Mouse (Mus musculus): ENCODE measurements around the gene Hist1h2ai.

- TF ChIP-seq EP300 (IDR thresholded peaks at IDR 0.05; ENCODE audit: insufficient read depth, low read depth, low read length) (no peak), CTCF (IDR thresholded peaks at IDR 0.05) (no peak), POLR2A (IDR thresholded peaks at IDR 0.05; ENCODE audit: insufficient read depth, low read depth, low read length) (no peak)
These were observed 39.5 kb downstream of the Hist1h2ai start for GRCm38 (mm10) chr13:21755707-21756106.

Data from heart, adult 2 months (tissue).